In the genomic region with DNA sequence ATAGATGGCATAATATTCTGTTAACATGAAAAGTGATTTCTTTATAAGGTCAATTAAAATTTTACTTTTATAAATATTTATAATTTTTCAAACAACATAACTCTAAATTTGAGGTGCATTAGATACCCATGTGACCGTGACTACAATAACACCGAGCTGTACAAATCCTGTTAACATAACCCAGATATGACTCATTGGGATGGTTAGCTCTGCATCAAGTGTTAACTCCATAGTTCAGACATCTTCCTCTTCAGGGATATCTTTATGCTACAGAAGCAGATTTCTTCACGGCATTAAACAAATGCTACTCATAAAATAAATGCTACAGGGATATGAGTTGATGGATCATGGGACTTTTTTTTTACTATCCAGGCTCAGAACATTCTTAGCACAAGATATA, we compare ENCODE assay signal across 1 mouse cellular context.
TF ChIP-seq lines count a peak whose summit lies in the region.

No protein-coding gene starts in this region.

TF ChIP-seq in MEL, 35 proteins besides CTCF, POLR2A, EP300 and RAD21 (continued from another document):
- TF ChIP-seq MEF2A (IDR thresholded peaks at IDR 0.05; ENCODE audit: extremely low read depth, insufficient replicate concordance, low read depth, low read length, poor library complexity, severe bottlenecking) (no peak), NRF1 (IDR thresholded peaks at IDR 0.05; ENCODE audit: insufficient read depth, low read depth, low read length, poor library complexity, severe bottlenecking) (no peak), MAX (IDR thresholded peaks at IDR 0.05; ENCODE audit: low read length) (no peak), E2F4 (IDR thresholded peaks at IDR 0.05; ENCODE audit: borderline replicate concordance, low read depth, low read length) (no peak), UBTF (IDR thresholded peaks at IDR 0.05; ENCODE audit: borderline replicate concordance, insufficient read depth, low read depth, low read length) (no peak), GATA1 (IDR thresholded peaks at IDR 0.05; ENCODE audit: low read depth, low read length) (no peak), USF2 (IDR thresholded peaks at IDR 0.05; ENCODE audit: borderline replicate concordance in 1 of 2, insufficient read depth in 1 of 2, low read depth in 1 of 2, low read length in 2 of 2) (no peak)
TF ChIP-seq in MEL: peak in this region for 0.
